Mouse (Mus musculus) heart, adult 2 months (tissue): ENCODE data around the gene Ntsr1.

ENCODE experiments used
- CTCF ChIP-seq: fragments of 200-600 bp; IDR thresholded peaks from 2 replicates; pipeline ENCODE4 v1.8.1; 2022; ENCODE audit warnings: antibody characterized with exemption, mild to moderate bottlenecking, moderate library complexity
- POLR2A ChIP-seq: fragments of 200-500 bp; IDR thresholded peaks from 2 replicates; pipeline ENCODE4 v1.6.1; 2011; ENCODE audit warnings: mild to moderate bottlenecking, low read depth, low read length, control low read depth; ENCODE audit not compliant: insufficient read depth

- TF ChIP-seq CTCF, result no peak
- no peak for TF ChIP-seq POLR2A
Measured at GRCm38 (mm10) chr2:180547384-180548106, 47.8 kb downstream of the Ntsr1 start.
